10 mouse cellular contexts compared by ENCODE assay signal in genomic region chr17:45575123-45575897, GRCm38 (mm10). TPM values are rescaled to one million over a fixed set of nuclear protein-coding genes. Genes with fewer than 3 reads are reported as not detected.
A peak's percentile ranks its signal among the peaks of the same experiment; 100 is the strongest.
DNase-seq lines count a peak whose midpoint lies in the region; ATAC-seq lines count a peak whose summit lies in the region.
"Had no signal": no experiment of that assay in that cellular context is flagged by ENCODE, and none has a peak within 500 bp of the region (broad histone marks: within the 10 kb centered on the region; RNA-seq: fewer than 3 reads in every experiment).

No protein-coding gene starts in this region.

- 0 out of 2 replicates have a peak overlapping the region, but pooled peaks have one; percentile 98 for H3K27ac ChIP-seq in heart, embryonic 10.5 days
- H3K27ac ChIP-seq in neural tube, embryonic 12.5 days: 0 out of 2 replicates have a peak overlapping the region, but pooled peaks have one; percentile 84
- H3K27ac ChIP-seq in limb, embryonic 15.5 days: peak overlapping the region; percentile 99; the same call in 1 of the 2 replicates

- WGBS in heart, embryonic 10.5 days: 89% methylated on average over 8 of the region's 8 CpGs
- WGBS in neural tube, embryonic 12.5 days: 88% methylated on average over 8 of the region's 8 CpGs
- 88% methylated on average over 8 of the region's 8 CpGs for WGBS in limb, embryonic 15.5 days

- no peak for DNase-seq in heart, embryonic 10.5 days (ENCODE audit: low spot score)
- DNase-seq in heart, postnatal 36 days: no peak
- no peak for DNase-seq in neural tube, embryonic 10.5 days (ENCODE audit: extremely low spot score, low spot score)
- no peak for DNase-seq in B cell, adult 2 months
- DNase-seq in layer of hippocampus, adult 9-11 months: no peak
- DNase-seq in layer of hippocampus, postnatal 14 days (ENCODE audit: low spot score in 2 of 2): no peak

- no peak for ATAC-seq in neural tube, embryonic 12.5 days (ENCODE audit: low FRiP score, low read depth)
- no peak for ATAC-seq in limb, embryonic 15.5 days (ENCODE audit: insufficient number of reproducible peaks, low FRiP score, low TSS enrichment, low read depth)
- ATAC-seq: CD4-positive, CD25-positive, alpha-beta regulatory T cell, adult 4 months had no signal

- H3K9ac ChIP-seq in neural tube, embryonic 12.5 days: no peak overlapping the region
- no peak overlapping the region for H3K9ac ChIP-seq in limb, embryonic 15.5 days

- intact Hi-C loops in heart, postnatal 36 days (cut with DNase I): no loop called here

- H3K9me3 ChIP-seq in heart, embryonic 10.5 days: no peaks in the 10 kb centered on the region
- no peaks in the 10 kb centered on the region for H3K9me3 ChIP-seq in neural tube, embryonic 12.5 days
- H3K9me3 ChIP-seq in limb, embryonic 15.5 days: no peaks in the 10 kb centered on the region
- H3K9me3 ChIP-seq: limb, embryonic 12.5 days had no signal

- H3K27me3 ChIP-seq in heart, embryonic 10.5 days (ENCODE audit: insufficient read depth, poor library complexity, severe bottlenecking): no peaks in the 10 kb centered on the region
- no peaks in the 10 kb centered on the region for H3K27me3 ChIP-seq in neural tube, embryonic 12.5 days (replicated peaks)
- no peaks in the 10 kb centered on the region for H3K27me3 ChIP-seq in limb, embryonic 15.5 days
- H3K27me3 ChIP-seq: limb, embryonic 12.5 days had no signal

- no peak overlapping the region for H3K4me3 ChIP-seq in heart, embryonic 10.5 days
- H3K4me3 ChIP-seq in neural tube, embryonic 12.5 days: no peak overlapping the region
- H3K4me3 ChIP-seq in limb, embryonic 15.5 days: no peak overlapping the region

- H3K4me2 ChIP-seq in neural tube, embryonic 12.5 days (replicated peaks): peak overlapping the region; percentile 81; the same call in 1 of the 2 replicates
- no peak overlapping the region for H3K4me2 ChIP-seq in limb, embryonic 15.5 days

- H3K36me3 ChIP-seq in heart, embryonic 10.5 days: peaks cover 15% of the 10 kb centered on the region
- H3K36me3 ChIP-seq in neural tube, embryonic 12.5 days: peaks cover 15% of the 10 kb centered on the region
- peaks cover 14% of the 10 kb centered on the region for H3K36me3 ChIP-seq in limb, embryonic 15.5 days

- peaks cover 25% of the 10 kb centered on the region for H3K4me1 ChIP-seq in heart, embryonic 10.5 days
- H3K4me1 ChIP-seq in neural tube, embryonic 12.5 days: peaks cover 23% of the 10 kb centered on the region
- peaks cover 34% of the 10 kb centered on the region for H3K4me1 ChIP-seq in limb, embryonic 15.5 days

RNA-seq across cellular contexts. Expression of gene Hsp90ab1, which starts 2.2 kb away (rescaled TPM):
- polyA plus RNA-seq in heart, embryonic 10.5 days (2016; fragmentation: Nextera tagmentation; extraction: Ambion mirVana): 1,633 and 1,893 TPM in 2 replicates
- total RNA-seq in heart, postnatal 36 days (2021): 1,000 to 10,000 TPM; 1,126 to 1,337 TPM
- 1,381 and 1,470 TPM in 2 replicates for polyA plus RNA-seq in neural tube, embryonic 12.5 days (2016; fragmentation: Nextera tagmentation; extraction: Ambion mirVana)
- 1,467 and 1,497 TPM in 2 replicates for polyA plus RNA-seq in limb, embryonic 15.5 days (2015; fragmentation: Nextera tagmentation; extraction: Ambion mirVana)
- total RNA-seq in layer of hippocampus, postnatal 14 days (2021): 1,000 to 10,000 TPM; 1,658 to 1,733 TPM

RNA-seq across cellular contexts. Expression of gene Slc35b2, which starts 11.6 kb away (rescaled TPM):
- polyA plus RNA-seq in heart, embryonic 10.5 days (2016; fragmentation: Nextera tagmentation; extraction: Ambion mirVana): 107 and 118 TPM in 2 replicates
- total RNA-seq in heart, postnatal 36 days (2021): 10 to 100 TPM; 27.6 to 32.7 TPM
- polyA plus RNA-seq in neural tube, embryonic 12.5 days (2016; fragmentation: Nextera tagmentation; extraction: Ambion mirVana): 87.6 and 90.5 TPM in 2 replicates
- 139 and 142 TPM in 2 replicates for polyA plus RNA-seq in limb, embryonic 15.5 days (2015; fragmentation: Nextera tagmentation; extraction: Ambion mirVana)
- 10 to 100 TPM; 47.3 to 52.8 TPM for total RNA-seq in layer of hippocampus, postnatal 14 days (2021)

RNA-seq across cellular contexts. Expression of gene Nfkbie, which starts 19.8 kb away (rescaled TPM):
- polyA plus RNA-seq in heart, embryonic 10.5 days (2016; fragmentation: Nextera tagmentation; extraction: Ambion mirVana): 2.8 and 3.7 TPM in 2 replicates
- 1 to 10 TPM; 1.4 to 1.5 TPM for total RNA-seq in heart, postnatal 36 days (2021)
- polyA plus RNA-seq in neural tube, embryonic 12.5 days (2016; fragmentation: Nextera tagmentation; extraction: Ambion mirVana): 7.4 and 7.5 TPM in 2 replicates
- polyA plus RNA-seq in limb, embryonic 15.5 days (2015; fragmentation: Nextera tagmentation; extraction: Ambion mirVana): 5.9 and 6.1 TPM in 2 replicates
- total RNA-seq in layer of hippocampus, postnatal 14 days (2021): 1 to 10 TPM; 3.4 to 3.6 TPM

RNA-seq across cellular contexts. Expression of gene Slc29a1, which starts 24.1 kb away (rescaled TPM):
- polyA plus RNA-seq in heart, embryonic 10.5 days (2016; fragmentation: Nextera tagmentation; extraction: Ambion mirVana): 75.0 and 75.1 TPM in 2 replicates
- total RNA-seq in heart, postnatal 36 days (2021): 10 to 100 TPM; 66.7 to 73.5 TPM
- 44.7 and 47.9 TPM in 2 replicates for polyA plus RNA-seq in neural tube, embryonic 12.5 days (2016; fragmentation: Nextera tagmentation; extraction: Ambion mirVana)
- 120 and 140 TPM in 2 replicates for polyA plus RNA-seq in limb, embryonic 15.5 days (2015; fragmentation: Nextera tagmentation; extraction: Ambion mirVana)
- total RNA-seq in layer of hippocampus, postnatal 14 days (2021): 10 to 100 TPM; 17.5 to 22.9 TPM

RNA-seq across cellular contexts. Expression of gene Tmem151b, which starts 25.8 kb away (rescaled TPM):
- polyA plus RNA-seq in heart, embryonic 10.5 days (2016; fragmentation: Nextera tagmentation; extraction: Ambion mirVana): 0.84 and 1.7 TPM in 2 replicates
- total RNA-seq in heart, postnatal 36 days (2021): under 1 TPM in 1 of 2 experiments, not detected in 1; 0.08 TPM
- 10.5 and 13.1 TPM in 2 replicates for polyA plus RNA-seq in neural tube, embryonic 12.5 days (2016; fragmentation: Nextera tagmentation; extraction: Ambion mirVana)
- 2.9 and 4.7 TPM in 2 replicates for polyA plus RNA-seq in limb, embryonic 15.5 days (2015; fragmentation: Nextera tagmentation; extraction: Ambion mirVana)
- total RNA-seq in layer of hippocampus, postnatal 14 days (2021): 100 to 1,000 TPM; 106 to 107 TPM
